Mouse (Mus musculus) retina, embryonic 14.5 days (tissue): ENCODE measurements around the gene Myo1c.

Experiments used
- DNase-seq: peaks from one replicate; pipeline ENCODE4 v3.0.0-alpha.2; 2015; ENCODE audit warnings: low spot score

Gene Myo1c

DNA sequence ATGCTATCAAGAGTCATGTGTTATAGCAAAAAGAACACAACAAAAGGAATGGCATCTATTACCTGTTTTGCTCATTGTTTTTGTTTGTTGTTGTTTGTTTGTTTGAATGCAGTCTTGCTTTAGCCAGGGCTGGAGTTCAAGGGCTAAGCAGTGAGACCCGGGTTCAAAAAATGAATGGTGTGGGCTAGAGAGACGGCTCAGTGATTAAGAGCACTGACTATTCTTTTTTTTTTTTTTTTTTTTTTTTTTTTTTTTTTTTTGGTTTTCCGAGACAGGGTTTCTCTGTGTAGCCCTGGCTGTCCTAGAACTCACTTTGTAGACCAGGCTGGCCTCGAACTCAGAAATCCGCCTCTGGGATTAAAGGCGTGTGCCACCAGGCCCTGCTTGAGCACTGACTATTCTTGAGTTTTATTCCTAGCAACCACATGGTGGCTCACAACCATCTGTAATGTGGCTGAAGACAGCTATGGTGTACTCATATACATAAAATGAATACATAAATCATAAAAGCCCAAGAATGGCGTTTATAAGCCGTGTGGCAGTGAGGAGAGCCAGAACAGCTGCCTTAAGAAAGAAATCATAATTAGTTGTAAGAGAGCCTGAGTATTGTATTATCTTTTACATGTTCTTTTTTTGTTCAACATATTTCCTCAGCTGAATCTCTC is 66.5 kb downstream of the Myo1c start:
- no peak for DNase-seq

DNA sequence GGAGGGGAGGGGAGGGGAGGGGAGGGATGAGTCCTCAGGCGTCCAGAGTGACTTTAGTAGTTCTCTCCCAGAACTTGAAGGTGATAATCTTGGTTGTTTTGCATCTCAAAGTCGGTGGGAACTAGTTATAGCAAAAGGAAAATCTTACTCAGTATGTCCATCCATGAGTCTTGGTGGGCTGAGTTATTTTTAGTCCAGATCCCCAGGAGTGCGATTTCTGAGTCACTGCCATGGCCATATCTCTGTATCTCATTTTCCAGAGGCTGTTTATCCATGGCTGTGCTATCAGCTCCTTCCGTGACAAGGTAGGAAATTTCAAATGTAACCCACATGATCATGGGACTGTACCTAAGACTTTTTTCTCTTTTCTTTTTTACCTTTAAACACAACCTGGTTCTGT is 72.0 kb downstream of the Myo1c start:
- no peak for DNase-seq
